Mouse (Mus musculus) ES-Bruce4 (cell line): ENCODE measurements around the gene Anks1.

Experiments
- CTCF ChIP-seq: IDR thresholded peaks from one replicate; pipeline ENCODE4 v1.8.1; 2011; ENCODE audit warnings: low read depth, low read length
- EP300 ChIP-seq: IDR thresholded peaks from 2 replicates; pipeline ENCODE4 v1.6.1; 2011; ENCODE audit warnings: low read depth, low read length; ENCODE audit not compliant: insufficient read depth
- POLR2A ChIP-seq: IDR thresholded peaks from one replicate; pipeline ENCODE4 v1.8.1; 2011; ENCODE audit warnings: low read length; ENCODE audit not compliant: insufficient read depth

DNA sequence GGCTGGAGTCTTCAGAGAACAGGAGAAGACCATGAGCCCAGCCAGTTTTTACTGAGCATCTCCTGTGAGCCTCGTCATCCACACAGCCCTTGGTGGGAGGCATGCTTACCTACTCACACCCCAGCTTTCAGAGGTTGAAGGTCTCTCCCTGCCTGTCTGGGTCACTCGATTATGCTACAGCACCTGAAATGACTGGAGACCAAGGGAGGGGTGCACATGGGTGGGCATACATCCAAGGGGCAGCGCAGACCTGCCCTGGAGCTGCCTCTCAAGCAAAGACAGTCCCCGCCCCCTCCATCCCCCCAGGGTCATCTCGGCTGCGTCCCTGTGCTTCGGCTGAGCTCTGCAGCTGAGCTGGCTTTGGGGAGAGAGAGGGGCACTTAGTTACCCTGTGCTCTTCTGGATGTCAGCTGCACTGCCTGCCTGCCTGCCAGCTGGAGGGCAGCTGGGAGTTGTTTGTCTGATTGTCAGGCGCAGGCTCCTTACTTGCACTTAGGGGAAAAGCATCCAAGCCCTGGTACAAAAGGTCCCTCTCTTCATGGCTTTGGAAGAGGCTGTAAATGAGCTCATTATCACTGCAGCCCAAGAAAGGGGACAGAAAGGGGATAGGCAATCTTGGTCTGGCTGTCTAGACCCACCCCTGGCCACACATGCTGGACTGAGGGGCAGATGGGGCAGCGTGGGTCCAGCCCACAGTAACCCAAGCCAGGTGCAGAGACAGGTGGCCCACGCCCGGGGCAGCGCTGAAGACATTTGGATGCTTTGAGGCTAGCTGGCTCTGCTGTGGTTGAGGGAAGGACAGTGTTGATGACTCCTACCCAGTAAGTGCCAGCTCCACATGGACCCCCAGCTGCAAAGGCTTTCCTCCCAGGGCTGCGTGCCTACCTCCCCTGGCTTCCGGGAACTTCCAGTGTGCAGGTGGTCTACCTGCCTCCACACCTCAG is 128.0 kb downstream of the Anks1 start:
- TF ChIP-seq CTCF: no peak
- TF ChIP-seq EP300: no peak
- no peak for TF ChIP-seq POLR2A
